Mouse (Mus musculus) MEL (cell line): Measurements from ENCODE around the gene Aldh1a7. TPM values are rescaled to one million over a fixed set of nuclear protein-coding genes. Genes with fewer than 3 reads are reported as not detected.

Source experiments
- DNase-seq: peaks from one replicate; pipeline ENCODE4 v3.0.0; 2011; ENCODE audit warnings: low read depth, low spot score
- H3K27ac ChIP-seq: 2 replicates; pipeline ENCODE4 v1.5.1; 2012; ENCODE audit warnings: low read depth, mild to moderate bottlenecking, control low read depth, low read length, moderate library complexity; ENCODE audit not compliant: control insufficient read depth
- H3K27me3 ChIP-seq, 2 experiments: fragments of 150-350 bp in 1 of 2; sonication (generic) in 1 of 2; 2 replicates each; pipeline ENCODE4 v1.6.1; 2012; ENCODE audit warnings: low read length in 2 of 2, mild to moderate bottlenecking in 2 of 2, improper control_type of control experiment in 1 of 2, moderate library complexity in 1 of 2; ENCODE audit not compliant: insufficient read depth in 2 of 2, control insufficient read depth in 1 of 2
- H3K36me3 ChIP-seq, 2 experiments: 2 replicates each; pipeline ENCODE4 v1.6.1; 2012 to 2014; ENCODE audit warnings: low read length in 2 of 2, improper control_type of control experiment in 1 of 2, inconsistent platforms in 1 of 2, mild to moderate bottlenecking in 1 of 2; ENCODE audit not compliant: insufficient read depth in 2 of 2, control insufficient read depth in 1 of 2
- H3K4me1 ChIP-seq, 2 experiments: fragments of 150-350 bp in 1 of 2; sonication (generic) in 1 of 2; 2 replicates each; pipeline ENCODE4 v1.6.1; 2012; ENCODE audit warnings: low read length in 2 of 2, improper control_type of control experiment in 1 of 2, mild to moderate bottlenecking in 1 of 2; ENCODE audit not compliant: insufficient read depth in 2 of 2, control insufficient read depth in 1 of 2
- H3K4me3 ChIP-seq, 2 experiments: fragments of 150-350 bp in 1 of 2; sonication (generic) in 1 of 2; 2 replicates each; pipeline ENCODE4 v1.5.1; 2012; ENCODE audit warnings: low read depth in 2 of 2, low read length in 2 of 2, mild to moderate bottlenecking in 2 of 2, moderate library complexity in 2 of 2, control low read depth in 1 of 2, improper control_type of control experiment in 1 of 2; ENCODE audit not compliant: control insufficient read depth in 1 of 2, insufficient read depth in 1 of 2
- H3K79me2 ChIP-seq: 2 replicates; pipeline ENCODE4 v1.6.1; 2012; ENCODE audit warnings: mild to moderate bottlenecking, low read length, moderate library complexity; ENCODE audit not compliant: control insufficient read depth, poor library complexity, insufficient read depth
- H3K9ac ChIP-seq: 2 replicates; pipeline ENCODE4 v1.6.1; 2012; ENCODE audit warnings: low read depth, mild to moderate bottlenecking, control low read depth, low read length, moderate library complexity; ENCODE audit not compliant: control insufficient read depth, poor library complexity, severe bottlenecking
- H3K9me3 ChIP-seq: fragments of 150-350 bp; sonication (generic); replicated peaks from 2 replicates; pipeline ENCODE4 v1.6.1; 2012; ENCODE audit warnings: mild to moderate bottlenecking, low read length, improper control_type of control experiment, moderate library complexity; ENCODE audit not compliant: insufficient read depth
- ELF1 ChIP-seq: IDR thresholded peaks from 2 replicates; pipeline ENCODE4 v1.6.1; 2014; ENCODE audit warnings: low read depth, mild to moderate bottlenecking, inconsistent platforms, low read length, improper control_type of control experiment, moderate library complexity
- ETS1 ChIP-seq: IDR thresholded peaks from 2 replicates; pipeline ENCODE4 v1.6.1; 2012; ENCODE audit warnings: low read depth, mild to moderate bottlenecking, inconsistent platforms, low read length, improper control_type of control experiment, moderate library complexity
- JUND ChIP-seq: IDR thresholded peaks from 2 replicates; pipeline ENCODE4 v1.6.1; 2011; ENCODE audit warnings: low read depth, mild to moderate bottlenecking, improper control_type of control experiment, low read length
- MAFK ChIP-seq: IDR thresholded peaks from 2 replicates; pipeline ENCODE4 v1.6.1; 2011; ENCODE audit warnings: low read depth, mild to moderate bottlenecking, low read length, improper control_type of control experiment, borderline replicate concordance
- MAX ChIP-seq: IDR thresholded peaks from 2 replicates; pipeline ENCODE4 v1.6.1; 2011; ENCODE audit warnings: low read length, improper control_type of control experiment
- MAZ ChIP-seq: IDR thresholded peaks from 2 replicates; pipeline ENCODE4 v1.6.1; 2012; ENCODE audit warnings: low read depth, mild to moderate bottlenecking, inconsistent platforms, low read length, improper control_type of control experiment
- MXI1 ChIP-seq: IDR thresholded peaks from 2 replicates; pipeline ENCODE4 v1.6.1; 2011; ENCODE audit warnings: mild to moderate bottlenecking, low read depth, low read length, improper control_type of control experiment
- POLR2AphosphoS2 ChIP-seq: IDR thresholded peaks from 2 replicates; pipeline ENCODE4 v1.6.1; 2011; ENCODE audit warnings: low read length, improper control_type of control experiment
- POLR2AphosphoS5 ChIP-seq: IDR thresholded peaks from 2 replicates; pipeline ENCODE4 v1.6.1; 2012; ENCODE audit warnings: low read depth, borderline replicate concordance, mild to moderate bottlenecking, inconsistent platforms, low read length, moderate library complexity, mixed read lengths
- RAD21 ChIP-seq: IDR thresholded peaks from 2 replicates; pipeline ENCODE4 v1.6.1; 2011; ENCODE audit warnings: mild to moderate bottlenecking, low read depth, low read length, improper control_type of control experiment
- RCOR1 ChIP-seq: IDR thresholded peaks from 2 replicates; pipeline ENCODE4 v1.6.1; 2012; ENCODE audit warnings: low read depth, mild to moderate bottlenecking, inconsistent platforms, low read length, improper control_type of control experiment
- SMC3 ChIP-seq: IDR thresholded peaks from 2 replicates; pipeline ENCODE4 v1.6.1; 2011; ENCODE audit warnings: low read depth, low read length, improper control_type of control experiment
- TBP ChIP-seq: IDR thresholded peaks from 2 replicates; pipeline ENCODE4 v1.8.0; 2011; ENCODE audit warnings: low read depth, low read length, improper control_type of control experiment
- TCF12 ChIP-seq: IDR thresholded peaks from 2 replicates; pipeline ENCODE4 v1.6.1; 2014; ENCODE audit warnings: low read depth, mild to moderate bottlenecking, inconsistent platforms, low read length, improper control_type of control experiment, moderate library complexity
- UBTF ChIP-seq: IDR thresholded peaks from 2 replicates; pipeline ENCODE4 v1.6.1; 2012; ENCODE audit warnings: low read depth, mild to moderate bottlenecking, inconsistent platforms, low read length, improper control_type of control experiment, moderate library complexity, borderline replicate concordance; ENCODE audit not compliant: insufficient read depth
- ZC3H11A ChIP-seq: IDR thresholded peaks from 2 replicates; pipeline ENCODE4 v1.6.1; 2012; ENCODE audit warnings: low read depth, mild to moderate bottlenecking, inconsistent platforms, low read length, improper control_type of control experiment
- ZKSCAN1 ChIP-seq: IDR thresholded peaks from 2 replicates; pipeline ENCODE4 v1.6.1; 2012; ENCODE audit warnings: low read depth, mild to moderate bottlenecking, inconsistent platforms, low read length, improper control_type of control experiment, moderate library complexity
- ZMIZ1 ChIP-seq: IDR thresholded peaks from 2 replicates; pipeline ENCODE4 v1.6.1; 2012; ENCODE audit warnings: low read depth, mild to moderate bottlenecking, inconsistent platforms, low read length, improper control_type of control experiment, moderate library complexity
- polyA plus RNA-seq, 2 experiments: library from polyadenylated mRNA; stranded (reverse) in 1 of 2; unstranded in 1 of 2; fragments of >175 nt in 1 of 2; fragments of >200 nt in 1 of 2; gene quantifications; 2 replicates each; pipeline versions ENCODE4 v1.2.1 to v1.2.4; 2012; ENCODE audit warnings: low replicate concordance in 2 of 2, low read depth in 1 of 2; ENCODE audit not compliant: insufficient read length in 2 of 2, insufficient read depth in 1 of 2, missing spikeins in 1 of 2
- total RNA-seq: library from RNA; depleted of rRNA; stranded (reverse); fragments of 300-350 nt; gene quantifications from 2 replicates; pipeline ENCODE4 v1.2.3, GENCODE M21; 2012

The Aldh1a7 gene
- total and polyA plus RNA-seq, 3 experiments = 0.03 TPM; not detected in 2

DNA sequence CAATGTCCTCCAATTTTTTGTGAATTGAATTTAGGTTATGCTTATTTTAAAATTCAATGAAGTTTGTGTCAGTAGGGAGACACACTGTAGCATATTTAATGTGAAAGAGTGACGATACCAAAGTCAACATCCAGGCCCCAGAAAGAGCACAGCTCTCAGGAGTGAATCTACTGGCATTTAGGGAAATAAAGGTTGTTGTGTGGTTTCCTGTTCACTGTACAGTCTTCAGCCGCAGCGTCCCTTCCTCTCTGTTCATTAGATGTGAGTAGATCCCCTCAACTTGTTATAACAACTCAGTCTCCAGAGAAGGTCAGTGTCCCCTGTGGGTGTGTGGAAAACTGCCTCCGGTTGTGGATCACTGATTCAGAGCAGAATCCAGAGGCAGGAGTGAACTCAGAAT lies 20.6 kb downstream of the Aldh1a7 start:
- Histone ChIP-seq H3K9ac (no peak overlapping the region), H3K4me3 (no peak overlapping the region), H3K79me2 (no peaks in the 10 kb centered on the region), H3K27me3 (no peaks in the 10 kb centered on the region), H3K9me3 (no peaks in the 10 kb centered on the region), H3K27ac (no peak overlapping the region), H3K4me1 (no peaks in the 10 kb centered on the region), H3K36me3 (no peaks in the 10 kb centered on the region)
- TF ChIP-seq ELF1 = no peak
- no peak for TF ChIP-seq MAX
- TF ChIP-seq JUND = no peak
- TF ChIP-seq MXI1 = no peak
- no peak for TF ChIP-seq SMC3
- no peak for TF ChIP-seq POLR2AphosphoS2
- no peak for TF ChIP-seq RAD21
- no peak for TF ChIP-seq UBTF
- TF ChIP-seq MAZ = no peak
- no peak for TF ChIP-seq MAFK
- no peak for TF ChIP-seq ETS1
- TF ChIP-seq ZKSCAN1 = no peak
- TF ChIP-seq POLR2AphosphoS5 = no peak
- DNase-seq = no peak

DNA sequence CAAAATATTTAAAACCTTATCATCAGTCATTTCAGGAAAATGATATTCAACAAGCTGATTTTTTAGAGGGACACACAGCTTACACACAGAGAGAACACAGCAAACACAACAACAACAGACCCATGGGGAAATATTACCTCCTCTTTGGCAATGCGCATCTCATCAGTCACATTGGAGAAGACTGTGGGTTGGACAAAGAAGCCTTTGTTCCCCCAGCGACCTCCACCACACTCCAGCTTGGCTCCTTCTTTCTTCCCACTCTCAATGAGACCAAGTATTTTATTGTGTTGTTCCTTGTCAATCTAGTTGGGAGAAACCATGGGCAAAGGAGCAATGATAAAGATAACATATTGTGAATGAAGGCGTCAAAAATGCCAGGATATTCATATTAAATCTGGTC lies 25.3 kb downstream of the Aldh1a7 start:
- Histone ChIP-seq H3K79me2 (no peaks in the 10 kb centered on the region), H3K4me3 (no peak overlapping the region), H3K4me1 (no peaks in the 10 kb centered on the region), H3K9ac (no peak overlapping the region), H3K36me3 (no peaks in the 10 kb centered on the region), H3K27me3 (no peaks in the 10 kb centered on the region), H3K9me3 (no peaks in the 10 kb centered on the region), H3K27ac (no peak overlapping the region)
- TF ChIP-seq ZMIZ1 (no peak), SMC3 (no peak), TBP (no peak), RCOR1 (no peak), ZC3H11A (no peak), TCF12 (no peak)
- DNase-seq = no peak
